Mouse (Mus musculus) layer of hippocampus, adult 2 months (tissue): ENCODE data around the gene Fbxl17. TPM values are rescaled to one million over a fixed set of nuclear protein-coding genes. Genes with fewer than 3 reads are reported as not detected.

ENCODE experiments used
- DNase-seq, 2 experiments: peaks; one replicate each; pipeline ENCODE4 v3.0.0; 2022; ENCODE audit warnings: low spot score in 2 of 2
- H3K27ac ChIP-seq: fragments of 200-600 bp; 2 replicates; pipeline ENCODE4 v1.8.1; 2022
- H3K4me3 ChIP-seq: fragments of 200-600 bp; 2 replicates; pipeline ENCODE4 v1.8.1; 2022; ENCODE audit warnings: mild to moderate bottlenecking
- CTCF ChIP-seq: fragments of 200-600 bp; conservative IDR thresholded peaks from 2 replicates; pipeline ENCODE4 v1.8.1; 2022; ENCODE audit warnings: antibody characterized with exemption, mild to moderate bottlenecking, moderate library complexity
- total RNA-seq, 2 experiments: library from RNA; stranded (reverse); gene quantifications; 2 replicates each; pipeline ENCODE4 v1.2.3; 2021

Gene Fbxl17
- total RNA-seq, 2 experiments from 2014 or later: 55.3 to 58.6 TPM

DNA sequence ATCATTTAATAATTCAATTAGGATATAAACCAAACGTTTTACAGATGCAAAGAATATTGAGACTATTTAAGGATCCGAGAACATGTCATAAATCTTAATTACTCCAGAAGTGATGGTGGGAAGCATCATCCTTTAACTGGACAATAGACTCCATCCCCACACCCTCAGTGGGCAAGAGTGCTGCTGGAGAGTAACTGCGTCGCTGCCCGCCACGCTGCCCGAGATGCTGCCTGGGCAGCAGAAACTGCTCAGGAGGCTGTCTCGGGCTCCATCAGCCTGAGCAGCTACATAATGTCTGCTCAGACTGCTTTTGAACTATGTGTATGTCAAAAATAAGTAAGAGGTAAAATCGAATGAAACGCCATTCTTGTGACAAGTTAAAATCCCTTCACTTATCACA lies 52.1 kb downstream of the Fbxl17 start:
- Histone ChIP-seq H3K4me3 (no peak overlapping the region), H3K27ac (no peak overlapping the region)
- no peak for DNase-seq
- TF ChIP-seq CTCF: no peak

GRCm38 (mm10) chr17:63446971-63447679 lies 52.7 kb downstream of the Fbxl17 start:
- no peak for DNase-seq
- H3K27ac ChIP-seq: no peak overlapping the region
- peak; percentile 20 for TF ChIP-seq CTCF
- H3K4me3 ChIP-seq: no peak overlapping the region

DNA sequence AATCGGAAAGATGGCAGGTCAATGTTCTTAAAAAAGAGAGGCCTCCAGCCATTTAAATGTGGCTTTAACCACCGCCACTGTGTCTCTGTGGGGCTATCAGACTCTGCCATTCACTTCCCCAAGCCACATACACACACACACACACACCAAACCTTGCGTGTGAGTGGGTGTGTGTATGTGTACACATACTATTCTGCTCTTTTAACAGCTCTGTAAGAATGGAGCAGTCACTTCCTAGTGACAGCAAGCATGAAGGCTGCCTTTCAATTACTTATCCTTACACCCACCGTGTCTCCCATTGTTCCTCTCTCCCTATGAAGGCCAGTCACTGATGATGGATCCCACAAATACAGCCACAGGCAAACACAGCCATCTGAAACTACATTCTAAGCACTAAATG lies 54.6 kb downstream of the Fbxl17 start:
- no peak for DNase-seq
- Histone ChIP-seq H3K4me3 (no peak overlapping the region), H3K27ac (no peak overlapping the region)
- no peak for TF ChIP-seq CTCF

DNA sequence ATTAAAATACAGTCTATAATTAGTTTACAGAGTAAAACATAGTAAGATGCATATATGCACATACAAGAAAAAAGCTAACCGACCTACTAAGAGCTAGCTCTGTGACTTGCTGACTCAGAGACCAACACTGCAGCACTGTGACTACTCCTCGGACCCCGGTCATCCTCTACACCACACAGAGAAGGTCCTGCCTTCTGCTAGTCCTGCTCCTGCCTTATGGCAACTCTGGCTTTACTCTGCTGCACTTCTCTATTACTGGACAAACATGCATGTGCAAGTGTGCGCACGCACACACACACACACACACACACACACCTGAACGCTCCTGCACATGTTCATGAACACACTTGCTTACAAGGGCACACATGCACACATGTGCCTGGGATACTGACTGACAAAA lies 62.4 kb downstream of the Fbxl17 start:
- no peak for TF ChIP-seq CTCF
- Histone ChIP-seq H3K4me3 (no peak overlapping the region), H3K27ac (no peak overlapping the region)
- no peak for DNase-seq

GRCm38 (mm10) chr17:63434081-63434480 lies 65.7 kb downstream of the Fbxl17 start:
- peak; percentile 88 for TF ChIP-seq CTCF
- DNase-seq: peak; percentile 42 to 49
- no peak overlapping the region for H3K27ac ChIP-seq
- no peak overlapping the region for H3K4me3 ChIP-seq

GRCm38 (mm10) chr17:63431650-63432049 lies 68.2 kb downstream of the Fbxl17 start:
- Histone ChIP-seq H3K27ac (no peak overlapping the region), H3K4me3 (no peak overlapping the region)
- DNase-seq: no peak
- no peak for TF ChIP-seq CTCF

DNA sequence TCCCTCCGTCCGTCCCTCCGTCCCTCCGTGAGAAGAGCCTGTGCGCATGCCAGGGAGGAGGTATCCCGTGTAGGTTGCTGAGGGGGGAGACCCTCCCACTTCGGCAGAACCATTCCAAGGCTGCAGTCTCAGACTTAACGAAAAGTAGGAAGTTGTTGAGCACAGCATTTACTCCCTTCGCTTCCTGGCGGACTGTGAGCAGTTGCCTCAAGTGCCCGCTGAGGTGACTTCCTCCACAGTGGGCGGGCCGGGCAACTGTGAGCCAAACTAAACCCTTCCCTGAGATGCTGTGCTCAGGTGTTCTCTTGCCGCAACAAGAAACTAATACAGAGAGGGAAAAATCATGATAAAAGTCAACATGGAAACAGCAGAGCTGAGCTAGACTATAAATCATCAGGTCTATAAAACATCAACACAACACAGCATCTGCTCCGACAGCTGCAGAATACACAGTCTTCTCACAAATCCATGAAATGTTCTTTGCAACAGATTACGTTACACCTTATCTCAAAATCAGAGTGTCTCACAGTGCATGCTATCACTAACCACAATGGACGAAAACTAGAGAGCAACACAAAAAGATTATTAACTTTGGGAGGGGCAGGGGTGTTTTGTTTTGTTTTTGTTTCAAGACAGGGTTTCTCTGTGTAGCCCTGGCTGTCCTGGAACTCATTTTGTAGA lies 69.3 kb downstream of the Fbxl17 start:
- no peak overlapping the region for H3K4me3 ChIP-seq
- no peak for DNase-seq
- TF ChIP-seq CTCF: no peak
- no peak overlapping the region for H3K27ac ChIP-seq

- H3K4me3 ChIP-seq: no peak overlapping the region
- no peak for TF ChIP-seq CTCF
- H3K27ac ChIP-seq: no peak overlapping the region
- no peak for DNase-seq
These were observed 76.0 kb downstream of the Fbxl17 start for GRCm38 (mm10) chr17:63423851-63424250.

GRCm38 (mm10) chr17:63422685-63423084 lies 77.1 kb downstream of the Fbxl17 start:
- DNase-seq: no peak
- Histone ChIP-seq H3K4me3 (no peak overlapping the region), H3K27ac (no peak overlapping the region)
- TF ChIP-seq CTCF: no peak

GRCm38 (mm10) chr17:63421864-63422263 lies 78.0 kb downstream of the Fbxl17 start:
- no peak for TF ChIP-seq CTCF
- Histone ChIP-seq H3K27ac (no peak overlapping the region), H3K4me3 (no peak overlapping the region)
- no peak for DNase-seq

- Histone ChIP-seq H3K4me3 (no peak overlapping the region), H3K27ac (no peak overlapping the region)
- DNase-seq: no peak
- no peak for TF ChIP-seq CTCF
These were observed 80.3 kb downstream of the Fbxl17 start for GRCm38 (mm10) chr17:63419503-63419902.

GRCm38 (mm10) chr17:63413973-63414580 lies 85.7 kb downstream of the Fbxl17 start:
- Histone ChIP-seq H3K27ac (no peak overlapping the region), H3K4me3 (no peak overlapping the region)
- no peak for DNase-seq
- peak; percentile 92 for TF ChIP-seq CTCF

- Histone ChIP-seq H3K27ac (no peak overlapping the region), H3K4me3 (no peak overlapping the region)
- DNase-seq: no peak
- TF ChIP-seq CTCF: no peak
These were observed 88.3 kb downstream of the Fbxl17 start for GRCm38 (mm10) chr17:63411564-63411963.
